Mouse (Mus musculus) heart, adult 2 months (tissue): ENCODE results near the gene 4931428F04Rik. TPM values are rescaled to one million over a fixed set of nuclear protein-coding genes. Genes with fewer than 3 reads are reported as not detected.

Experiments
- DNase-seq, 2 experiments: peaks; one replicate each; pipeline ENCODE4 v3.0.0; 2021
- H3K27ac ChIP-seq: fragments of 200-600 bp; 2 replicates; pipeline ENCODE4 v1.8.1; 2022
- H3K27me3 ChIP-seq: fragments of 200-500 bp; 2 replicates; pipeline ENCODE4 v1.6.1; 2012; ENCODE audit warnings: mild to moderate bottlenecking, low read length, inconsistent platforms, mixed read lengths; ENCODE audit not compliant: control insufficient read depth, insufficient read depth
- H3K36me3 ChIP-seq: fragments of 200-500 bp; 2 replicates; pipeline ENCODE4 v1.6.1; 2012; ENCODE audit warnings: low read length, inconsistent platforms; ENCODE audit not compliant: control insufficient read depth, insufficient read depth
- H3K4me1 ChIP-seq: fragments of 200-500 bp; 2 replicates; pipeline ENCODE4 v1.6.1; 2011; ENCODE audit warnings: low read length; ENCODE audit not compliant: control insufficient read depth, insufficient read depth
- H3K4me3 ChIP-seq: fragments of 200-600 bp; 2 replicates; pipeline ENCODE4 v1.8.1; 2022
- H3K79me2 ChIP-seq: fragments of 200-500 bp; replicated peaks from 2 replicates; pipeline ENCODE4 v1.6.1; 2012; ENCODE audit warnings: mild to moderate bottlenecking, inconsistent platforms, low read length, moderate library complexity, mixed read lengths; ENCODE audit not compliant: control insufficient read depth, insufficient read depth
- H3K9ac ChIP-seq: fragments of 200-500 bp; 2 replicates; pipeline ENCODE4 v1.6.1; 2012; ENCODE audit warnings: low read depth, mild to moderate bottlenecking, control low read depth, inconsistent platforms, low read length, mixed read lengths
- CTCF ChIP-seq: fragments of 200-600 bp; IDR thresholded peaks from 2 replicates; pipeline ENCODE4 v1.8.1; 2022; ENCODE audit warnings: antibody characterized with exemption, mild to moderate bottlenecking, moderate library complexity
- EP300 ChIP-seq: fragments of 200-500 bp; IDR thresholded peaks from 2 replicates; pipeline ENCODE4 v1.6.1; 2011; ENCODE audit warnings: low read depth, low read length, control low read depth; ENCODE audit not compliant: insufficient read depth
- POLR2A ChIP-seq: fragments of 200-500 bp; IDR thresholded peaks from 2 replicates; pipeline ENCODE4 v1.6.1; 2011; ENCODE audit warnings: mild to moderate bottlenecking, low read depth, low read length, control low read depth; ENCODE audit not compliant: insufficient read depth
- WGBS: fragments of 180-500 bp; shearing (Covaris S2); methylation state at CpG from one replicate; pipeline ENCODE4 v1.1.7; 2018; 5-methylcytosine and 5-hydroxymethylcytosine counted together
- intact Hi-C: fragments of 180-260 bp; cut with DNase I; formaldehyde crosslinking; loops from one replicate; pipeline ENCODE4 v1.15.1; 2025
- polyA plus RNA-seq: library from polyadenylated mRNA; depleted of rRNA; stranded (reverse); fragments of >200 nt; gene quantifications from 2 replicates; pipeline ENCODE4 v1.2.3, GENCODE M21; 2012
- total RNA-seq, 2 experiments: library from RNA; stranded (reverse); gene quantifications; 2 replicates each; pipeline ENCODE4 v1.2.3; 2021

4931428F04Rik gene
- total and polyA plus RNA-seq, 3 experiments, result 1.1 to 2.1 (median 1.2) TPM

DNA sequence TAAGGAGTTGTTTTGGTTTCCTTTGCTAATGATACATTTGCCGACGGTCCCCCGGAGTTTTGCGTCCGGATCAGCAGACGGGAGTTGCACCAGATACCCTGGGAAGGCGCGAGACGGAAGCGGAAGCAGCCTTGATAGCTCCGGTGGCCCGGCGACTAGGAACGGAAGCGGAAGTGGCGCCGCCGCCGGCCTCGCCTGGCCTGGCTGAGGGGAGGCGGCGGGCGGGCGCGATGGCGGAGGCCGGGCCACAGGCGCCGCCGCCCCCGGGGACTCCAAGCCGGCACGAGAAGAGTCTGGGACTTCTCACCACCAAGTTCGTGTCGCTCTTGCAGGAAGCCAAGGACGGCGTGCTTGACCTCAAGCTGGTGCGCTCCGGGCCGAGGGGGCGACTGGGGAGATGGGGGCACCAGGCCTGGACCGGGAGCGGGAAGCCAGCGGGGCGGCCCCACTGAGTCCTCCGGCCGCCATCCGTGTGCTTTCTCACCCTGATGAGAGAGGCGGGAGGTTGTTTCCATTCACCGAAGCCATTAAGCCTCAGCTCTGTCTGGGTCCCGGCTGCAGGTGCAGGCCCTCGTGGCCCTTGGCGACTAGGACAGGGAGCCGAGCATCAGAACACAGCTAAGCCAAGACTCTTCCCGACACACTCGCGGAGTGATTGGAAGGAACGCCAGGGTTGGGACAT lies 8.0 kb upstream of the 4931428F04Rik start, which contains the start of gene E2f4:
Gene E2f4 (plus strand): TSS at position 153 of the 682 bp plus-strand sequence.
- peak within 1 kb of the TSS; percentile 88 for H3K27ac ChIP-seq
- no peaks in the 10 kb centered on the region for H3K79me2 ChIP-seq
- intact Hi-C loops, result loop anchor here (1.0 to 10.0 kb wide), 2 partner anchors 29 to 643 kb away; partner anchors contain the start of genes Lrrc29 and Tmem208
- peak within 1 kb of the TSS; percentile 96 for H3K9ac ChIP-seq
- peaks cover 4% of the 10 kb centered on the region for H3K36me3 ChIP-seq
- DNase-seq, result peak; percentile 93 to 95
- H3K4me3 ChIP-seq, result peak within 1 kb of the TSS; percentile 99
- under 1% methylated on average over 58 of the region's 58 CpGs for WGBS
- peaks cover 3% of the 10 kb centered on the region for H3K4me1 ChIP-seq
- 0 out of 2 replicates have a peak, but pooled peaks have one; percentile 54 for TF ChIP-seq EP300
- TF ChIP-seq POLR2A, result peak; percentile 60
- no peak for TF ChIP-seq CTCF
- no peaks in the 10 kb centered on the region for H3K27me3 ChIP-seq

DNA sequence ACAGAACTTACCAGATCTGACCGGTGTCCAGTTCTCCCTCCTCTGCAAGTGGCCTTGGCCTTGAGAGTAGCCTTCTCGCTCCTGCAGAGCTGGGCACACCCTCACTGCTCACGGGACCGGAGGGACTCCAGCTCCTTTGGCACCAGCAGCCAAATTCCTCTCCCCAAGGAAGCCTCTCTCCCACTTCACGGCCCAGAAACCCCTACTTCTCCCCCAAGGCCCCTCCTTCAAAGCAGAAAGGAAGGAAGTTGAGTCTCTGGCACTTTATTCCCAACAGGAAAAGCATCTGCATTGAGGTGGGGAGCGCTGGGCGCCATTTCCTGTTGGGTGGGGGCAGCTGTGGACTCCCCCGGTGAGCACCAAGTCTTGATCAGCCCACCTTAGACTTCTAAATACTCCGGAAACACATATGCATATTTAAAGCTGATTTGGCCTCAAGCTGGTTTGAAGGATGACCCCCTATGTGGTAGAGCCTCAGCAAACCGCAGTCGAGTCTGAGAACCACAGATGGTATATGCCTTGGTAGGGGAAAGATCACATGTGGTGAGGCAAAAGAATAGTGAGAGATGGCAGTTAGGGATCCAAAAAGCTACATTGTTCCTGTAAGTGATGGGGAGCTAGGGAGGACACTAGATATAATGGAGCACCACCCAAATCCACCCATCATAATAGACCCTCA lies 6.4 kb upstream of the 4931428F04Rik start, which contains the start of gene Exoc3l:
Gene Exoc3l (minus strand): TSS at position 207 of the 679 bp plus-strand sequence.
- intact Hi-C loops, result loop anchor here (10.0 kb wide), 1 partner anchor 641 kb away; no protein-coding TSS in a partner anchor
- H3K9ac ChIP-seq, result peak within 1 kb of the TSS; percentile 51
- 29% methylated on average over 11 of the region's 11 CpGs for WGBS

DNA sequence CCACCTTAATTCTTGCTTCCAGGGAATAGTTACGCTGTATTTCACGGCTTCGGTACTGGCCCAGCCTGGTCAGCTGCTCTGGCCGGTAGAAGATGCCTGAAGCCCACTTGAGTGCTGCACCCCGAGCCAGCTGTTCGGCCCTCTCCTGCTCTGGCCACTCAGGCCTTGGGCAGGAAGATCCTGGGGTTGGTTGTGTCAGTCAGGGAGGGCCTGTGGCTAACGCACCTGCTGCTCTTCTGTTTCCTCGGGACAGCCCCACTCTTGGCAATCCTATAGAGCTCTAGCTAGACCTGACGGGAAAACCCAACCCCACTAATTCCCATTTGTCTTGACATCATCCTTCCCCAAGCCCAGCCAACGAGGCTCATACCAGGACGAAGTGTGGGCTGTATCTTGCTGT lies 5.6 kb upstream of the 4931428F04Rik start:
- Histone ChIP-seq H3K27ac (peak overlapping the region; percentile 88), H3K79me2 (no peaks in the 10 kb centered on the region), H3K27me3 (no peaks in the 10 kb centered on the region), H3K4me3 (peak overlapping the region; percentile 34), H3K36me3 (peaks cover 4% of the 10 kb centered on the region), H3K4me1 (peaks cover 6% of the 10 kb centered on the region), H3K9ac (peak overlapping the region; percentile 51)
- TF ChIP-seq CTCF (no peak), EP300 (no peak), POLR2A (no peak)
- intact Hi-C loops, result loop anchor here (10.0 kb wide), 1 partner anchor 640 kb away; no protein-coding TSS in a partner anchor
- WGBS, result 40% methylated on average over 11 of the region's 11 CpGs
- no peak for DNase-seq

More for the DNA sequence above, 6.4 kb upstream of the 4931428F04Rik start, which contains the start of gene Exoc3l:
- Histone ChIP-seq H3K4me3 (peak within 1 kb of the TSS; percentile 99), H3K27ac (peak within 1 kb of the TSS; percentile 88), H3K79me2 (no peaks in the 10 kb centered on the region), H3K36me3 (peaks cover 4% of the 10 kb centered on the region), H3K27me3 (no peaks in the 10 kb centered on the region), H3K4me1 (peaks cover 3% of the 10 kb centered on the region)
- TF ChIP-seq POLR2A, result 0 out of 2 replicates have a peak, but pooled peaks have one; percentile 31
- TF ChIP-seq CTCF, result no peak
- peak in 1 of 2 experiments; percentile 42 for DNase-seq

DNA sequence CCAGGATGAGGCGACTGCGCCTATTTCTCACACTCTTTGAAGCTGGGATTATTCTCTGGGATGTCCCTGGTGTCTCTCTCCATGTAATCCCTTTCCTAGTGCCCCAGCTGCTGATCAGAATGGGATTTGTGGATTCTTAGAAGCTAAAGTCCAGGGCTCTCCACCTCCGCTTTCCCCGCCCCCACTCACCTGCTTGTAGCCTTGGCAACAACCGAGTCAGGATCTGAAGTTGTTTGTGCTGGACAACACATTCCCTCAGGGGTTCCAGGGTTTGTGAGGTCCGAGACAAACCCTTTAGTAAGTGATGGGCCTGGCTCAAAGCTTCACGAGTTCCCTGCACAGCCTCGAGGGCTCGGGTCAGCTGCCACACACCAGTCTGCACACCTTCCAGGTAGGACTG lies 5.1 kb upstream of the 4931428F04Rik start:
- Histone ChIP-seq H3K79me2 (no peaks in the 10 kb centered on the region), H3K4me3 (peak overlapping the region; percentile 34), H3K9ac (peak overlapping the region; percentile 51), H3K36me3 (peaks cover 4% of the 10 kb centered on the region), H3K27ac (peak overlapping the region; percentile 88), H3K27me3 (no peaks in the 10 kb centered on the region), H3K4me1 (peaks cover 10% of the 10 kb centered on the region)
- WGBS, result 59% methylated on average over 9 of the region's 9 CpGs
- no peak for TF ChIP-seq POLR2A
- TF ChIP-seq EP300, result no peak
- TF ChIP-seq CTCF, result no peak
- intact Hi-C loops, result loop anchor here (5.0 to 10.0 kb wide), 2 partner anchors 172 to 640 kb away; no protein-coding TSS in a partner anchor
- no peak for DNase-seq

DNA sequence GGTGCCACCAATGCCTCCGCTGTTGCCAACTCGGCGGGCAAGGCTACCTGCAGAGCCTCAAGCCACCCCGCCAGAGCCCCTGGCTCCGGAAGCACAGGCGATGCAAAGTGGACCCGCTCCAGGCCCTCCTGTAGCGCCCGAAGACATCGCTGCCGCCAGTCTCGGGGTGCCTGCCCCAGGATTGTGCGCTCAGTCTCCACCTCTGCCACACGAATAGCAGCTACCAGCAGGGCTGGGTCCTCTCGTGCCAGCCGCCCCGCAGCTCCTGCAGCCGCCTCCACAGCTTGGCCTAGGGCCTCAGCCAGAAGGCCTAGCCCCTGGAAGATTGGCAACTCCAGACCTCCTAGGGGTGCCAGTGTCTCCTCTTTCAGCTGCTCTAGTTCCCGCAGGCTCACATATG lies 3.7 kb upstream of the 4931428F04Rik start:
- Histone ChIP-seq H3K36me3 (no peaks in the 10 kb centered on the region), H3K9ac (no peak overlapping the region), H3K4me3 (no peak overlapping the region), H3K4me1 (peaks cover 13% of the 10 kb centered on the region), H3K79me2 (no peaks in the 10 kb centered on the region), H3K27ac (no peak overlapping the region), H3K27me3 (no peaks in the 10 kb centered on the region)
- no peak for TF ChIP-seq CTCF
- no peak for DNase-seq
- WGBS, result 79% methylated on average over 19 of the region's 19 CpGs
- intact Hi-C loops, result loop anchor here (5.0 to 10.0 kb wide), 2 partner anchors 171 to 639 kb away; no protein-coding TSS in a partner anchor
